Mouse (Mus musculus) embryo, embryonic 10.5 days (tissue): ENCODE data around the gene Mok.

Experiments used
- DNase-seq: peaks from one replicate; pipeline ENCODE4 v3.0.0-alpha.2; 2015; ENCODE audit warnings: low spot score

Gene Mok

GRCm38 (mm10) chr12:110770479-110771247 lies 70.1 kb downstream of the Mok start:
- DNase-seq, result no peak

GRCm38 (mm10) chr12:110769660-110770297 lies 71.0 kb downstream of the Mok start:
- DNase-seq, result no peak

- DNase-seq, result no peak
Observed at GRCm38 (mm10) chr12:110768562-110768961, 72.2 kb downstream of the Mok start.

GRCm38 (mm10) chr12:110764531-110764930 lies 76.2 kb downstream of the Mok start:
- DNase-seq, result no peak

- no peak for DNase-seq
Observed at GRCm38 (mm10) chr12:110762321-110762720, 78.4 kb downstream of the Mok start.

GRCm38 (mm10) chr12:110758932-110759331 lies 81.8 kb downstream of the Mok start:
- no peak for DNase-seq
